Mouse (Mus musculus) lung, embryonic 14.5 days (tissue): ENCODE results near the gene Fam186a. TPM values are rescaled to one million over a fixed set of nuclear protein-coding genes. Genes with fewer than 3 reads are reported as not detected.
"Not testable (repeated sequence)": the region's sequence is repeated elsewhere in the genome, so short reads cannot be mapped to it uniquely, and the experiment has no call there.

Source experiments
- ATAC-seq: fragments of 200-750 bp; cut with Nextera tagmentation; 2 replicates; pipeline ENCODE4 v1.8.0; 2017; ENCODE audit warnings: mild to moderate bottlenecking, moderate TSS enrichment, moderate library complexity; ENCODE audit not compliant: insufficient read depth
- DNase-seq: peaks from one replicate; pipeline ENCODE4 v3.0.0-alpha.2; 2015
- H3K27ac ChIP-seq: fragments of 300-500 bp; sonication (generic); 2 replicates; pipeline ENCODE4 v1.5.1; 2014; ENCODE audit warnings: low read depth, mild to moderate bottlenecking, moderate library complexity
- H3K27me3 ChIP-seq: fragments of 300-500 bp; sonication (generic); 2 replicates; pipeline ENCODE4 v1.6.1; 2014; ENCODE audit warnings: low read length, control low read depth; ENCODE audit not compliant: insufficient read depth
- H3K36me3 ChIP-seq: fragments of 300-500 bp; sonication (generic); 2 replicates; pipeline ENCODE4 v1.6.1; 2014; ENCODE audit warnings: control low read depth; ENCODE audit not compliant: insufficient read depth
- H3K4me1 ChIP-seq: fragments of 300-500 bp; sonication (generic); 2 replicates; pipeline ENCODE4 v1.6.1; 2014; ENCODE audit warnings: antibody characterized with exemption, control low read depth; ENCODE audit not compliant: insufficient read depth
- H3K4me2 ChIP-seq: fragments of 300-500 bp; sonication (generic); 2 replicates; pipeline ENCODE4 v1.6.1; 2014; ENCODE audit warnings: mild to moderate bottlenecking
- H3K4me3 ChIP-seq: fragments of 300-500 bp; sonication (generic); 2 replicates; pipeline ENCODE4 v1.5.1; 2014; ENCODE audit warnings: low read depth, low read length
- H3K9ac ChIP-seq: fragments of 300-500 bp; sonication (generic); 2 replicates; pipeline ENCODE4 v1.6.1; 2014
- H3K9me3 ChIP-seq: fragments of 300-500 bp; sonication (generic); 2 replicates; pipeline ENCODE4 v1.6.1; 2016; ENCODE audit warnings: low read depth, low read length, control low read depth
- CTCF ChIP-seq: IDR thresholded peaks from 2 replicates; pipeline ENCODE4 v1.5.1; 2016; ENCODE audit warnings: antibody characterized with exemption, low read depth
- WGBS: fragments of 180-500 bp; shearing (Covaris S2); extraction: QIAGEN DNeasy Blood & Tissue Kit; methylation state at CpG from one replicate; pipeline ENCODE4 v1.1.7; 2014; 5-methylcytosine and 5-hydroxymethylcytosine counted together
- polyA plus RNA-seq: library from polyadenylated mRNA; unstranded; fragments of >200 nt; fragmentation: Nextera tagmentation; extraction: Ambion mirVana; gene quantifications from 2 replicates; pipeline ENCODE4 v1.2.1, GENCODE M21; 2014

Gene Fam186a
- polyA plus RNA-seq, 1 experiment from 2014 or later: 0.04 TPM

DNA sequence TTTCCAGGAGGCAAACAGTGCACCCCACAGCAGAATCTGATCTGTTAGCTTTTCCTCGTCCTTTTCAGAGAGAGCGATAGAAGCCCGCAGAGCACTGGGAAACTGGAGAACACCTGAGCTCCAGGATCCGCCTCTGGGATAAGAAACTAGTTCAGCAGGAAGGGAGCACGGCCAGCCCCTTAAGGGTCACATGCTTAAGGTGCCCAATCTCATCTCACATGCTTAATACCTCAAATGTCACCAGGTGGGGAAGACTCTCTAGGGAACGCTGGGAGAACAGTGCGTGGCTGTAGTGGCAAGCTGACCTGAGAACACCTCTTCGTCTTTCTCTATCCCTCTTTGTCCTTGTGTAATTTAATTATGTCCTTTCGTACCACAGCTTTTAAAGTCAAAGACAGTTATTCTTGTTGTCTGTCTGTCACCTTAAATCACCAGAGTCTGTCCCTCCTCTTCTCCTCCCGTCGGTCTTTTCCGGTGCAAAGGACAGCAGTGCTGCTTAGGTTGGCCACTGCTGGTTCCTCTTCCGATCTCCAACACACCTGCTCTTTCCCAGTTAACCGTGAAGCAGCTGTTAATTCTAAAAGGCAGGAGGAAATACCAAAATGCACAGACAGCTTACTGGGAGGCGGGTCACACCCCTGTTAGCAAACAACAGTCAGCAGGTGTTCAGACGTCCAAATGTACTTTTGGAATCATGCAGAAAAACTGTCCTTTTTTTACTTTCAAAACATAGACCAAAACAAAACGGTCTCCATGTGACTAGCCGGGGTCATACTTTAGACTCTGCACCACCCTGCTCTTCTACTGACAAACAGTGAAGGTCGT, 76.2 kb downstream of the Fam186a start:
- ATAC-seq (peak; percentile 56), DNase-seq (peak; percentile 62)
- Histone ChIP-seq H3K27me3 (0 out of 2 replicates have a peak, but pooled peaks cover 3% of the 10 kb centered on the region), H3K4me2 (peak overlapping the region; percentile 43), H3K27ac (no peak overlapping the region), H3K9ac (no peak overlapping the region), H3K36me3 (no peaks in the 10 kb centered on the region), H3K4me1 (no peaks in the 10 kb centered on the region), H3K9me3 (no peaks in the 10 kb centered on the region), H3K4me3 (no peak overlapping the region)
- no peak for TF ChIP-seq CTCF
- WGBS: 32% methylated on average over 19 of the region's 19 CpGs

DNA sequence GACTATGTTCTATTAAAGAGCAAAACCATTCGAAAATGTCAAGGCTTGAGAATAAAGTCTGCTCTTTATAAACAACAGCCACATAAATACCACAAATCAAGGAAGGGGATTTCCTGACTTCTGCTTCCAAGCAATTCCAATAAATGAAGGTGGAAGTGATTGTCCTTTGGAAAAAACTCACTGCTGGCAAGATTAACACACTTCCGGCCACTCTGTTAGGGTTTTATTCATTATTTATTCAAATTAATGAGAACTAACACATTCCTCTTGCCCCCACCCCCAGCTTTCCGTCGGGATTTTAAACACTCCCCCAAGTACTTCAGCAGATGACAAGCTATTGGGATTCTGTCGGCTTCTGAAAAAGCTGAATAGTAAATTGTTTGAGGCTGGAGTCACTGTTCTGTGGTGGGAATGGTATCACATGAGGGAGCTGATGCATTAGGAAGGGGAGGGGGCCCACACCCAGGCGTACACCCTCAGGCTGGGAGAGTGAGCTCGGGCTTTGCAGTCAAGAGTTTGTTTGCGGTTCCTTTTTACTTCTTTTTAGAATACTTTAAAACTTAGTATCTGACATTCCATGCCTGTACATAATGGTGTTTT, 77.5 kb downstream of the Fam186a start:
- DNase-seq: peak; percentile 54
- H3K27ac ChIP-seq: no peak overlapping the region
- no peak overlapping the region for H3K9ac ChIP-seq
- no peaks in the 10 kb centered on the region for H3K9me3 ChIP-seq
- no peaks in the 10 kb centered on the region for H3K36me3 ChIP-seq
- H3K4me3 ChIP-seq: no peak overlapping the region
- no peaks in the 10 kb centered on the region for H3K4me1 ChIP-seq
- no peak for TF ChIP-seq CTCF
- WGBS: 34% methylated on average over 8 of the region's 8 CpGs
- ATAC-seq: no peak
- 0 out of 2 replicates have a peak, but pooled peaks cover 3% of the 10 kb centered on the region for H3K27me3 ChIP-seq
- H3K4me2 ChIP-seq: no peak overlapping the region

DNA sequence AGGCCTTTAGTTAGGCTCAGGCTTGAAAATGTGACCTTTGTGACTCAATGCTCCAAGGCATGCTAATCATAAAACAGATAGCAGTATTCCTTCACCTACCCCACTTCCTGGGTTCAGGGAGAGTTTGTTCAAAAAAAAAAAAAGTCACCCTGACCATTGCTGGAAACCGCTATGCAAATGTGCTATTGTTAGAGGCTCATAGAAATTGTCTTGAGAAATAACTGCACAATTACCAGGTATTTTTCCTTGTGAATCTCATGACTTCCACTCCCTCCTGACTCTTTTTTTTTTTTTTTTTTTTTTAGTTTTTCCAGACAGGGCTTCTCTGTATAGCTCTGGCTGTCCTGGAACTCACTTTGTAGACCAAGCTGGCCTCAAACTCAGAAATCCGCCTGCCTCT, 79.7 kb downstream of the Fam186a start:
- ATAC-seq: not testable (repeated sequence)
- WGBS: 97% methylated on average over 2 of the region's 2 CpGs

GRCm38 (mm10) chr15:99884038-99884437, 82.8 kb downstream of the Fam186a start:
- H3K9ac ChIP-seq: no peak overlapping the region
- H3K27me3 ChIP-seq: no peaks in the 10 kb centered on the region
- no peak for ATAC-seq
- H3K9me3 ChIP-seq: no peaks in the 10 kb centered on the region
- DNase-seq: no peak
- H3K36me3 ChIP-seq: no peaks in the 10 kb centered on the region
- TF ChIP-seq CTCF: no peak
- 49% methylated on average over 12 of the region's 12 CpGs for WGBS
- no peaks in the 10 kb centered on the region for H3K4me1 ChIP-seq
- H3K4me3 ChIP-seq: no peak overlapping the region
- H3K4me2 ChIP-seq: no peak overlapping the region
- no peak overlapping the region for H3K27ac ChIP-seq

More for the DNA sequence above, 79.7 kb downstream of the Fam186a start:
- not testable (repeated sequence) for H3K27ac ChIP-seq, H3K9me3 ChIP-seq, H3K4me3 ChIP-seq, H3K9ac ChIP-seq, H3K4me1 ChIP-seq, H3K36me3 ChIP-seq, DNase-seq, H3K4me2 ChIP-seq, H3K27me3 ChIP-seq

- ATAC-seq: no peak
These were observed 88.3 kb downstream of the Fam186a start for GRCm38 (mm10) chr15:99878541-99878940.

DNA sequence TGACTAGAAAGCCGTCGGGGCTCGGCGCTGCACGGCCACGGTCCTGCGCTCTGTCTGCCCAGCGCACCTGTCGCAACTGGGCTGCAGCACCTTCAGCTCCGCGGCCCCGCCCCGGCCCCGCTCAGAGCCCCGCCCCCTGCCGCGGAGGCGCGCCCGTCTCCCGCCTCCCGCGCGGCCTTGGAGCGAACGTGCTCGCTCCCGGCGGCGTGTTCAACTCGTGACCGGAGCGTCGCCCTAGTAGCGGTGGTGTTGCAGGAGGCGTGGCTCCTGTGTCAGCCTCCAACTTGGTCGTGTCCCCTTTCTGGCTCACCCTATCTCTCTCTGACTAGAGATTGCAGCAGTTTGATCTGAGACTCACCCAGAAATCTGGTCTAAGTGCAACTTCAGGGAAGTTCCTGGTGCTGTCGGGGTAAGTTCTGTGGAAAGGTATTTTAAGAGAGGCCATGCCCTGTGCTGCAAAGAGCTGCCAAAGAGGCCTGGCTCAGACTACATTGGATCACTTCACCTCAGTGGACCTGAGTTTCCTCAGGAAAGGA, 91.5 kb downstream of the Fam186a start, which contains the start of gene Lima1:
Lima1 (minus strand) TSS at position 123 of the 536 bp plus-strand sequence.
- no peak for TF ChIP-seq CTCF
- H3K4me1 ChIP-seq: no peaks in the 10 kb centered on the region
- no peaks in the 10 kb centered on the region for H3K36me3 ChIP-seq
- WGBS: 0% methylated on average over 38 of the region's 38 CpGs
- DNase-seq: peak; percentile 94
- peak within 1 kb of the TSS; percentile 97 for H3K4me2 ChIP-seq
- no peaks in the 10 kb centered on the region for H3K9me3 ChIP-seq
- peak within 1 kb of the TSS; percentile 50; the same call in 1 of the 2 replicates for H3K27ac ChIP-seq
- H3K4me3 ChIP-seq: peak within 1 kb of the TSS; percentile 71
- H3K9ac ChIP-seq: peak within 1 kb of the TSS; percentile 57
- H3K27me3 ChIP-seq: no peaks in the 10 kb centered on the region
- ATAC-seq: peak; percentile 95

More at GRCm38 (mm10) chr15:99878541-99878940, 88.3 kb downstream of the Fam186a start:
- H3K27ac ChIP-seq: no peak overlapping the region
- no peak for TF ChIP-seq CTCF
- peak; percentile 79 for DNase-seq
- H3K9me3 ChIP-seq: no peaks in the 10 kb centered on the region
- no peaks in the 10 kb centered on the region for H3K27me3 ChIP-seq
- H3K4me2 ChIP-seq: no peak overlapping the region
- 64% methylated on average over 5 of the region's 5 CpGs for WGBS
- no peak overlapping the region for H3K4me3 ChIP-seq
- H3K36me3 ChIP-seq: no peaks in the 10 kb centered on the region
- no peaks in the 10 kb centered on the region for H3K4me1 ChIP-seq
- no peak overlapping the region for H3K9ac ChIP-seq
